Mouse (Mus musculus) kidney, embryonic 14.5 days (tissue): ENCODE results near the gene 5730409E04Rik. TPM values are rescaled to one million over a fixed set of nuclear protein-coding genes. Genes with fewer than 3 reads are reported as not detected.

Source experiments
- ATAC-seq: fragments of 200-750 bp; cut with Nextera tagmentation; 2 replicates; pipeline ENCODE4 v1.8.0; 2017; ENCODE audit warnings: moderate number of reproducible peaks, mild to moderate bottlenecking, moderate TSS enrichment, moderate library complexity; ENCODE audit not compliant: low FRiP score, low TSS enrichment
- H3K27ac ChIP-seq: fragments of 300-500 bp; sonication (generic); 2 replicates; pipeline ENCODE4 v1.5.1; 2014; ENCODE audit warnings: low read depth, mild to moderate bottlenecking, low read length, moderate library complexity, mixed read lengths
- H3K27me3 ChIP-seq: fragments of 300-500 bp; sonication (generic); 2 replicates; pipeline ENCODE4 v1.6.1; 2014; ENCODE audit warnings: mild to moderate bottlenecking, low read length; ENCODE audit not compliant: control insufficient read depth, insufficient read depth
- H3K36me3 ChIP-seq: fragments of 300-500 bp; sonication (generic); 2 replicates; pipeline ENCODE4 v1.6.1; 2014; ENCODE audit warnings: low read length, mixed read lengths; ENCODE audit not compliant: control insufficient read depth, insufficient read depth
- H3K4me1 ChIP-seq: fragments of 300-500 bp; sonication (generic); 2 replicates; pipeline ENCODE4 v1.6.1; 2014; ENCODE audit warnings: low read length, mixed read lengths; ENCODE audit not compliant: control insufficient read depth, insufficient read depth
- H3K4me2 ChIP-seq: fragments of 300-500 bp; sonication (generic); replicated peaks from 2 replicates; pipeline ENCODE4 v1.6.1; 2014; ENCODE audit warnings: low read depth, mild to moderate bottlenecking, low read length
- H3K4me3 ChIP-seq: fragments of 300-500 bp; sonication (generic); 2 replicates; pipeline ENCODE4 v1.5.1; 2014; ENCODE audit warnings: mild to moderate bottlenecking, low read length
- H3K9ac ChIP-seq: fragments of 300-500 bp; sonication (generic); 2 replicates; pipeline ENCODE4 v1.6.1; 2014; ENCODE audit warnings: low read depth, mild to moderate bottlenecking, low read length, moderate library complexity
- H3K9me3 ChIP-seq: fragments of 300-500 bp; sonication (generic); 2 replicates; pipeline ENCODE4 v1.6.1; 2016; ENCODE audit warnings: low read length; ENCODE audit not compliant: control insufficient read depth
- WGBS: fragments of 180-500 bp; shearing (Covaris S2); extraction: QIAGEN DNeasy Blood & Tissue Kit; methylation state at CpG from one replicate; pipeline ENCODE4 v1.1.7; 2014; 5-methylcytosine and 5-hydroxymethylcytosine counted together
- polyA plus RNA-seq: library from polyadenylated mRNA; unstranded; fragments of >200 nt; fragmentation: Nextera tagmentation; extraction: Ambion mirVana; gene quantifications from 2 replicates; pipeline ENCODE4 v1.2.1, GENCODE M21; 2014

The 5730409E04Rik gene
- polyA plus RNA-seq, 1 experiment from 2014 or later = 2.6 TPM

- peak; percentile 45; the same call in 1 of the 2 replicates for ATAC-seq
- Histone ChIP-seq H3K9ac (no peak overlapping the region), H3K27ac (no peak overlapping the region), H3K27me3 (no peaks in the 10 kb centered on the region), H3K4me1 (peaks cover 6% of the 10 kb centered on the region; the same call in 1 of the 2 replicates), H3K9me3 (no peaks in the 10 kb centered on the region), H3K36me3 (no peaks in the 10 kb centered on the region), H3K4me2 (no peak overlapping the region), H3K4me3 (no peak overlapping the region)
- 34% methylated on average over 8 of the region's 8 CpGs for WGBS
Observed at GRCm38 (mm10) chr4:126599971-126600754, 9.5 kb upstream of the 5730409E04Rik start.

- Histone ChIP-seq H3K9ac (no peak overlapping the region), H3K4me1 (peaks cover 6% of the 10 kb centered on the region; the same call in 1 of the 2 replicates), H3K27me3 (no peaks in the 10 kb centered on the region), H3K36me3 (no peaks in the 10 kb centered on the region), H3K4me2 (peak overlapping the region; percentile 36), H3K27ac (no peak overlapping the region), H3K9me3 (no peaks in the 10 kb centered on the region), H3K4me3 (peak overlapping the region; percentile 1; the same call in 1 of the 2 replicates)
- ATAC-seq = peak; percentile 90
- 28% methylated on average over 19 of the region's 22 CpGs for WGBS
Observed at GRCm38 (mm10) chr4:126601597-126602444, 7.8 kb upstream of the 5730409E04Rik start.

- no peak overlapping the region for H3K27ac ChIP-seq
- H3K27me3 ChIP-seq = no peaks in the 10 kb centered on the region
Observed at GRCm38 (mm10) chr4:126602445-126602762, 7.2 kb upstream of the 5730409E04Rik start.

GRCm38 (mm10) chr4:126604141-126604540 lies 5.5 kb upstream of the 5730409E04Rik start:
- no peak overlapping the region for H3K4me2 ChIP-seq
- H3K9ac ChIP-seq = no peak overlapping the region
- no peak overlapping the region for H3K27ac ChIP-seq
- no peaks in the 10 kb centered on the region for H3K36me3 ChIP-seq
- peaks cover 6% of the 10 kb centered on the region; the same call in 1 of the 2 replicates for H3K4me1 ChIP-seq
- H3K4me3 ChIP-seq = no peak overlapping the region
- no peaks in the 10 kb centered on the region for H3K27me3 ChIP-seq
- ATAC-seq = no peak
- H3K9me3 ChIP-seq = no peaks in the 10 kb centered on the region
- 83% methylated on average over 2 of the region's 2 CpGs for WGBS

More at GRCm38 (mm10) chr4:126602445-126602762, 7.2 kb upstream of the 5730409E04Rik start:
- H3K9ac ChIP-seq = no peak overlapping the region
- 0 out of 2 replicates have a peak overlapping the region, but pooled peaks have one; percentile 1 for H3K4me3 ChIP-seq
- peak overlapping the region; percentile 36 for H3K4me2 ChIP-seq
- H3K4me1 ChIP-seq = peaks cover 6% of the 10 kb centered on the region; the same call in 1 of the 2 replicates
- H3K36me3 ChIP-seq = no peaks in the 10 kb centered on the region
- 4% methylated on average over 6 of the region's 6 CpGs for WGBS
- no peaks in the 10 kb centered on the region for H3K9me3 ChIP-seq
- no peak; the same call in 1 of the 2 replicates for ATAC-seq

GRCm38 (mm10) chr4:126605751-126606150 lies 3.9 kb upstream of the 5730409E04Rik start:
- no peaks in the 10 kb centered on the region for H3K36me3 ChIP-seq
- H3K9me3 ChIP-seq = no peaks in the 10 kb centered on the region
- peaks cover 6% of the 10 kb centered on the region; the same call in 1 of the 2 replicates for H3K4me1 ChIP-seq
- ATAC-seq = no peak
- no peak overlapping the region for H3K27ac ChIP-seq
- no peak overlapping the region for H3K4me3 ChIP-seq
- H3K27me3 ChIP-seq = no peaks in the 10 kb centered on the region
- WGBS = 84% methylated on average over 4 of the region's 4 CpGs
- H3K9ac ChIP-seq = no peak overlapping the region
- H3K4me2 ChIP-seq = no peak overlapping the region

- Histone ChIP-seq H3K4me3 (no peak overlapping the region), H3K27ac (no peak overlapping the region), H3K9ac (no peak overlapping the region), H3K4me1 (no peaks in the 10 kb centered on the region), H3K4me2 (no peak overlapping the region), H3K36me3 (no peaks in the 10 kb centered on the region), H3K9me3 (no peaks in the 10 kb centered on the region), H3K27me3 (no peaks in the 10 kb centered on the region)
- 94% methylated on average over 17 of the region's 17 CpGs for WGBS
- ATAC-seq = no peak
Observed at GRCm38 (mm10) chr4:126611991-126612390, 2.4 kb downstream of the 5730409E04Rik start.

GRCm38 (mm10) chr4:126616312-126616711 lies 6.7 kb downstream of the 5730409E04Rik start:
- no peaks in the 10 kb centered on the region for H3K9me3 ChIP-seq
- no peak overlapping the region for H3K4me2 ChIP-seq
- no peak overlapping the region for H3K27ac ChIP-seq
- peaks cover 8% of the 10 kb centered on the region; the same call in 1 of the 2 replicates for H3K4me1 ChIP-seq
- H3K36me3 ChIP-seq = no peaks in the 10 kb centered on the region
- no peak overlapping the region for H3K9ac ChIP-seq
- ATAC-seq = no peak
- H3K4me3 ChIP-seq = no peak overlapping the region
- WGBS = 86% methylated on average over 4 of the region's 4 CpGs
- peaks cover 14% of the 10 kb centered on the region; the same call in 1 of the 2 replicates for H3K27me3 ChIP-seq

GRCm38 (mm10) chr4:126619691-126620330 lies 10.2 kb downstream of the 5730409E04Rik start:
- Histone ChIP-seq H3K27ac (no peak overlapping the region), H3K4me2 (peak overlapping the region; percentile 60), H3K27me3 (peaks cover 14% of the 10 kb centered on the region; the same call in 1 of the 2 replicates), H3K4me1 (peaks cover 8% of the 10 kb centered on the region; the same call in 1 of the 2 replicates), H3K9me3 (no peaks in the 10 kb centered on the region), H3K36me3 (no peaks in the 10 kb centered on the region), H3K4me3 (peak overlapping the region; percentile 39), H3K9ac (peak overlapping the region; percentile 53; the same call in 1 of the 2 replicates)
- 3% methylated on average over 31 of the region's 33 CpGs for WGBS
- peak; percentile 64; the same call in 1 of the 2 replicates for ATAC-seq
